Mouse (Mus musculus): Measurements from ENCODE around the gene Gpr62.

Gene Gpr62

GRCm38 (mm10) chr9:106465571-106466200, at the start of gene Gpr62:
TSS of gene Gpr62 (minus strand) at chr9:106465938.
- DNase-seq (ENCODE audit: low spot score in 2 of 2) = no peak

GRCm38 (mm10) chr9:106514273-106514672, 48.5 kb upstream of the Gpr62 start, which contains the start of gene Iqcf5:
TSS of gene Iqcf5 (plus strand) at chr9:106514573.
- peak in 1 of 2 experiments; percentile 22 for DNase-seq (ENCODE audit: low spot score in 2 of 2)

- peak in 1 of 2 experiments; percentile 54 for DNase-seq (ENCODE audit: low spot score in 2 of 2)
Measured at GRCm38 (mm10) chr9:106513566-106513965, 47.8 kb upstream of the Gpr62 start.

GRCm38 (mm10) chr9:106512729-106513450, 47.2 kb upstream of the Gpr62 start:
- peak in 1 of 2 experiments; percentile 30 for DNase-seq (ENCODE audit: low spot score in 2 of 2)

GRCm38 (mm10) chr9:106509356-106509755, 43.6 kb upstream of the Gpr62 start:
- DNase-seq (ENCODE audit: low spot score in 2 of 2) = no peak

GRCm38 (mm10) chr9:106504246-106504645, 38.5 kb upstream of the Gpr62 start:
- peak in 1 of 2 experiments; percentile 33 for DNase-seq (ENCODE audit: low spot score in 2 of 2)

- DNase-seq (ENCODE audit: low spot score in 2 of 2) = peak in 1 of 2 experiments; percentile 53
Measured at GRCm38 (mm10) chr9:106501846-106502245, 36.1 kb upstream of the Gpr62 start.

- peak in 1 of 2 experiments; percentile 44 for DNase-seq (ENCODE audit: low spot score in 2 of 2)
Measured at GRCm38 (mm10) chr9:106499667-106500066, 33.9 kb upstream of the Gpr62 start, which contains the start of gene Iqcf1. TSS of gene Iqcf1 (plus strand) at chr9:106499967.

GRCm38 (mm10) chr9:106487602-106488001, 21.9 kb upstream of the Gpr62 start:
- peak; percentile 17 to 54 for DNase-seq (ENCODE audit: low spot score in 2 of 2)

- peak; percentile 14 to 59 for DNase-seq (ENCODE audit: low spot score in 2 of 2)
Measured at GRCm38 (mm10) chr9:106485076-106485475, 19.3 kb upstream of the Gpr62 start.

- DNase-seq (ENCODE audit: low spot score in 2 of 2) = peak in 1 of 2 experiments; percentile 57
Measured at GRCm38 (mm10) chr9:106483606-106484005, 17.9 kb upstream of the Gpr62 start.

GRCm38 (mm10) chr9:106483136-106483535, 17.4 kb upstream of the Gpr62 start:
- peak in 1 of 2 experiments; percentile 53 for DNase-seq (ENCODE audit: low spot score in 2 of 2)

- DNase-seq (ENCODE audit: low spot score in 2 of 2) = peak in 1 of 2 experiments; percentile 55
Measured at GRCm38 (mm10) chr9:106482578-106483115, 16.9 kb upstream of the Gpr62 start.

GRCm38 (mm10) chr9:106481676-106482075, 15.9 kb upstream of the Gpr62 start:
- peak in 1 of 2 experiments; percentile 58 for DNase-seq (ENCODE audit: low spot score in 2 of 2)

- peak in 1 of 2 experiments; percentile 54 for DNase-seq (ENCODE audit: low spot score in 2 of 2)
Measured at GRCm38 (mm10) chr9:106481075-106481474, 15.3 kb upstream of the Gpr62 start.

GRCm38 (mm10) chr9:106480541-106480940, 14.8 kb upstream of the Gpr62 start:
- peak in 1 of 2 experiments; percentile 55 for DNase-seq (ENCODE audit: low spot score in 2 of 2)

- DNase-seq (ENCODE audit: low spot score in 2 of 2) = no peak
Measured at GRCm38 (mm10) chr9:106478101-106478500, 12.4 kb upstream of the Gpr62 start.

- DNase-seq (ENCODE audit: low spot score in 2 of 2) = no peak
Measured at GRCm38 (mm10) chr9:106477649-106478048, 11.9 kb upstream of the Gpr62 start.

GRCm38 (mm10) chr9:106476924-106477484, 11.3 kb upstream of the Gpr62 start, which contains the start of gene Parp3:
TSS of gene Parp3 (minus strand) at chr9:106476949.
- DNase-seq (ENCODE audit: low spot score in 2 of 2) = peak; percentile 98 to 99

- DNase-seq (ENCODE audit: low spot score in 2 of 2) = peak; percentile 49 to 69
Measured at GRCm38 (mm10) chr9:106476002-106476923, 10.5 kb upstream of the Gpr62 start.

GRCm38 (mm10) chr9:106475663-106476001, 9.9 kb upstream of the Gpr62 start, which contains the start of gene Rrp9:
TSS of gene Rrp9 (plus strand) at chr9:106475963.
- peak in 1 of 2 experiments; percentile 55 for DNase-seq (ENCODE audit: low spot score in 2 of 2)
